In the genomic region with DNA sequence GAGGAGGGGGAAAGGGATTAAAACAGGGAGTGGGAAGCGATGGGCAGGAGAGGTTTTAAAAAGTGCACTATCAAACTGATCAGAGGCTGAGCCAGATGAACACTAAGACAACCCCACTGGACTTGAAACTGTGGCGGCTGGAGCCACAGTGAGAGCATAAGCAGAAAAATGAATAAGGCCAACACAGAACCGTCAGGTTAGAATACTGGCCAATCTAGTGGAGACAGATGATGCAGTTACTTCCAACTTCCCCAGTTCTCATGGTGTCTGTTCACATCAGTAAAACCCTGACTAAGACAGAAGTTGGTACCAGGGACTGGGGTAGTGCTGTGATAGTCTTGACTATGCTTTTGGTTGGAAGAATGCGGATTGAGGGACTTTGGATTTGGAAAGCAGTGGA, we compare ENCODE assay signal across 19 mouse cellular contexts.
DNase-seq lines count a peak whose midpoint lies in the region; ATAC-seq lines count a peak whose summit lies in the region.
"Had no signal": no experiment of that assay in that cellular context is flagged by ENCODE, and none has a peak within 500 bp of the region (broad histone marks: within the 10 kb centered on the region; RNA-seq: fewer than 3 reads in every experiment).

No protein-coding gene starts in this region.

- DNase-seq in ovary, postnatal 36 days (ENCODE audit: low spot score) = no peak
- DNase-seq in heart, postnatal 14 days = no peak
- DNase-seq in cerebellum, postnatal 10 days = no peak
- DNase-seq: adrenal gland, adult 2 months; adrenal gland, adult 8-10 months; adrenal gland, postnatal 10 days; adrenal gland, postnatal 14 days; adrenal gland, postnatal 25 days; adrenal gland, postnatal 36 days; B cell, adult 2 months; cerebellum, adult 11 months; cerebellum, adult 11-12 months; cerebellum, adult 18-20 months had no signal

- intact Hi-C loops in heart, postnatal 14 days (cut with DNase I) = no loop called here

- peak; percentile 36; the same call in 1 of the 2 replicates for ATAC-seq in common myeloid progenitor, adult 5-6 weeks (replicated peaks; ENCODE audit: low read depth, poor library complexity, severe bottlenecking)
- peak; percentile 54 to 58 for ATAC-seq in hematopoietic stem cell, adult 5-6 weeks (replicated peaks in 1 of 2; ENCODE audit: insufficient read depth in 1 of 2, low FRiP score in 2 of 2, low TSS enrichment in 1 of 2, low read depth in 1 of 2, poor library complexity in 2 of 2, severe bottlenecking in 2 of 2)
- 0 out of 2 replicates have a peak, but pooled peaks have one; percentile 11 for ATAC-seq in megakaryocyte progenitor cell, adult 5-6 weeks (replicated peaks; ENCODE audit: poor library complexity)
- ATAC-seq: activated CD4-positive, CD25-positive, alpha-beta regulatory T cell, adult 4 months; CD4-positive, CD25-positive, alpha-beta regulatory T cell, adult 4 months; Patski had no signal
